Mouse (Mus musculus) ES-E14 (cell line): ENCODE results near the gene Clpb.

Experiments
- MAFK ChIP-seq: IDR thresholded peaks from 2 replicates; pipeline ENCODE4 v1.6.1; 2014; ENCODE audit warnings: mild to moderate bottlenecking, low read depth, low read length, inconsistent platforms; ENCODE audit not compliant: insufficient read depth
- ZC3H11A ChIP-seq: IDR thresholded peaks from 2 replicates; pipeline ENCODE4 v1.6.1; 2012; ENCODE audit warnings: low read depth, mild to moderate bottlenecking, inconsistent platforms, low read length, borderline replicate concordance

GRCm38 (mm10) chr7:101700296-101700695 lies 36.9 kb downstream of the Clpb start:
- no peak for TF ChIP-seq ZC3H11A
- no peak for TF ChIP-seq MAFK
